Mouse (Mus musculus) frontal cortex, adult 2 months (tissue): ENCODE data around the gene Acot1. TPM values are rescaled to one million over a fixed set of nuclear protein-coding genes. Genes with fewer than 3 reads are reported as not detected.
A peak's percentile ranks its signal among the peaks of the same experiment; 100 is the strongest.

Source experiments
- DNase-seq, 2 experiments: peaks; one replicate each; pipeline ENCODE4 v3.0.0; 2022; ENCODE audit warnings: low spot score in 1 of 2; ENCODE audit errors: extremely low spot score in 1 of 2
- polyA plus RNA-seq: library from polyadenylated mRNA; depleted of rRNA; stranded (reverse); fragments of >200 nt; gene quantifications from 2 replicates; pipeline ENCODE4 v1.2.3, GENCODE M21; 2012; rRNA removed

The Acot1 gene
- polyA plus RNA-seq, 1 experiment, result 15.7 TPM

GRCm38 (mm10) chr12:84060946-84061345, 51.7 kb downstream of the Acot1 start:
- peak in 1 of 2 experiments; percentile 50 for DNase-seq

- DNase-seq, result no peak
These were observed 53.0 kb downstream of the Acot1 start for GRCm38 (mm10) chr12:84062336-84062735.

- peak in 1 of 2 experiments; percentile 8 for DNase-seq
These were observed 53.9 kb downstream of the Acot1 start for GRCm38 (mm10) chr12:84063228-84063627.

- DNase-seq, result no peak
These were observed 54.5 kb downstream of the Acot1 start for GRCm38 (mm10) chr12:84063833-84064232.

- DNase-seq, result no peak
These were observed 55.3 kb downstream of the Acot1 start for GRCm38 (mm10) chr12:84064621-84065020.

GRCm38 (mm10) chr12:84067752-84068151, 58.5 kb downstream of the Acot1 start:
- no peak for DNase-seq

Other genes starting within 250 kb of the Acot1 start
- gene Papln, start 245.9 kb upstream of the Acot1 start, polyA plus RNA-seq, result 3.0 and 3.4 TPM in 2 replicates
- 71.7 and 73.3 TPM in 2 replicates for gene Numb, start 87.6 kb upstream of the Acot1 start, polyA plus RNA-seq
- gene Riox1, start 58.9 kb upstream of the Acot1 start, polyA plus RNA-seq, result 11.5 and 12.0 TPM in 2 replicates
- 0.04 and 0.06 TPM in 2 replicates for gene Heatr4, start 24.6 kb upstream of the Acot1 start, polyA plus RNA-seq
- 7.2 and 8.7 TPM in 2 replicates for gene Acot2, start 21.6 kb upstream of the Acot1 start, polyA plus RNA-seq
- gene Acot4, start 28.9 kb downstream of the Acot1 start, polyA plus RNA-seq, result 1.8 and 2.0 TPM in 2 replicates
- not detected in 2 replicates for gene Gm49366, start 29.4 kb downstream of the Acot1 start, polyA plus RNA-seq
- 1.7 TPM in 2 replicates for gene Acot3, start 42.7 kb downstream of the Acot1 start, polyA plus RNA-seq
- 2.7 and 3.5 TPM in 2 replicates for gene Acot5, start 59.8 kb downstream of the Acot1 start, polyA plus RNA-seq
- 5.8 and 5.9 TPM in 2 replicates for gene Acot6, start 91.2 kb downstream of the Acot1 start, polyA plus RNA-seq
- gene Dnal1, start 104.9 kb downstream of the Acot1 start, polyA plus RNA-seq, result 52.9 and 55.1 TPM in 2 replicates
- gene Pnma1, start 139.0 kb downstream of the Acot1 start, polyA plus RNA-seq, result 4.4 and 5.3 TPM in 2 replicates
- gene Elmsan1, start 209.4 kb downstream of the Acot1 start, polyA plus RNA-seq, result 8.6 and 8.7 TPM in 2 replicates